Mouse (Mus musculus) forebrain, embryonic 15.5 days (tissue): ENCODE measurements around the gene Irs1. TPM values are rescaled to one million over a fixed set of nuclear protein-coding genes. Genes with fewer than 3 reads are reported as not detected.

Source experiments
- ATAC-seq: fragments of 200-750 bp; cut with Nextera tagmentation; replicated peaks from 2 replicates; pipeline ENCODE4 v1.8.0; 2017; ENCODE audit warnings: mild to moderate bottlenecking, moderate TSS enrichment, moderate library complexity
- H3K27ac ChIP-seq: fragments of 300-500 bp; sonication (generic); replicated peaks from 2 replicates; pipeline ENCODE4 v1.5.1; 2015; ENCODE audit warnings: mild to moderate bottlenecking, inconsistent platforms
- H3K27me3 ChIP-seq: fragments of 300-500 bp; sonication (generic); 2 replicates; pipeline ENCODE4 v1.6.1; 2015; ENCODE audit warnings: inconsistent platforms
- H3K36me3 ChIP-seq: fragments of 300-500 bp; sonication (generic); 2 replicates; pipeline ENCODE4 v1.6.1; 2015; ENCODE audit warnings: mild to moderate bottlenecking, inconsistent platforms
- H3K4me1 ChIP-seq: fragments of 300-500 bp; sonication (generic); 2 replicates; pipeline ENCODE4 v1.6.1; 2015; ENCODE audit warnings: inconsistent platforms
- H3K4me2 ChIP-seq: fragments of 300-500 bp; sonication (generic); replicated peaks from 2 replicates; pipeline ENCODE4 v1.6.1; 2015; ENCODE audit warnings: mild to moderate bottlenecking, inconsistent platforms
- H3K4me3 ChIP-seq: fragments of 300-500 bp; sonication (generic); 2 replicates; pipeline ENCODE4 v1.5.1; 2015; ENCODE audit warnings: mild to moderate bottlenecking, inconsistent platforms
- H3K9ac ChIP-seq: fragments of 300-500 bp; sonication (generic); replicated peaks from 2 replicates; pipeline ENCODE4 v1.6.1; 2015; ENCODE audit warnings: mild to moderate bottlenecking, inconsistent platforms
- H3K9me3 ChIP-seq: fragments of 300-500 bp; sonication (generic); 2 replicates; pipeline ENCODE4 v1.6.1; 2016; ENCODE audit warnings: inconsistent platforms
- WGBS: fragments of 180-500 bp; shearing (Covaris S2); methylation state at CpG from one replicate; pipeline ENCODE4 v1.1.7; 2015; ENCODE audit warnings: mixed read lengths; 5-methylcytosine and 5-hydroxymethylcytosine counted together
- polyA plus RNA-seq: library from polyadenylated mRNA; unstranded; fragments of >200 nt; fragmentation: Nextera tagmentation; extraction: Ambion mirVana; gene quantifications from 2 replicates; pipeline ENCODE4 v1.2.1, GENCODE M21; 2015

Irs1 gene
- polyA plus RNA-seq, 1 experiment from 2014 or later = 9.1 TPM

GRCm38 (mm10) chr1:82239409-82240201 lies 51.6 kb downstream of the Irs1 start:
- Histone ChIP-seq H3K4me1 (no peaks in the 10 kb centered on the region), H3K27ac (no peak overlapping the region), H3K4me3 (no peak overlapping the region), H3K9me3 (no peaks in the 10 kb centered on the region), H3K4me2 (no peak overlapping the region), H3K27me3 (no peaks in the 10 kb centered on the region), H3K9ac (no peak overlapping the region), H3K36me3 (peaks cover 10% of the 10 kb centered on the region)
- WGBS = 79% methylated on average over 3 of the region's 3 CpGs
- no peak for ATAC-seq

- no peak overlapping the region for H3K4me3 ChIP-seq
- WGBS = 74% methylated on average over 4 of the region's 4 CpGs
- H3K36me3 ChIP-seq = peaks cover 10% of the 10 kb centered on the region
- H3K27ac ChIP-seq = no peak overlapping the region
- no peak for ATAC-seq
- H3K4me1 ChIP-seq = no peaks in the 10 kb centered on the region
- H3K27me3 ChIP-seq = no peaks in the 10 kb centered on the region
- H3K4me2 ChIP-seq = no peak overlapping the region
- H3K9me3 ChIP-seq = no peaks in the 10 kb centered on the region
- no peak overlapping the region for H3K9ac ChIP-seq
Measured at GRCm38 (mm10) chr1:82238245-82238644, 53.0 kb downstream of the Irs1 start.

GRCm38 (mm10) chr1:82235455-82236104 lies 55.6 kb downstream of the Irs1 start:
- 63% methylated on average over 3 of the region's 3 CpGs for WGBS
- no peak overlapping the region for H3K27ac ChIP-seq
- no peaks in the 10 kb centered on the region for H3K4me1 ChIP-seq
- H3K36me3 ChIP-seq = peaks cover 14% of the 10 kb centered on the region
- H3K9me3 ChIP-seq = no peaks in the 10 kb centered on the region
- no peak for ATAC-seq
- H3K9ac ChIP-seq = no peak overlapping the region
- no peak overlapping the region for H3K4me2 ChIP-seq
- H3K4me3 ChIP-seq = no peak overlapping the region
- no peaks in the 10 kb centered on the region for H3K27me3 ChIP-seq

DNA sequence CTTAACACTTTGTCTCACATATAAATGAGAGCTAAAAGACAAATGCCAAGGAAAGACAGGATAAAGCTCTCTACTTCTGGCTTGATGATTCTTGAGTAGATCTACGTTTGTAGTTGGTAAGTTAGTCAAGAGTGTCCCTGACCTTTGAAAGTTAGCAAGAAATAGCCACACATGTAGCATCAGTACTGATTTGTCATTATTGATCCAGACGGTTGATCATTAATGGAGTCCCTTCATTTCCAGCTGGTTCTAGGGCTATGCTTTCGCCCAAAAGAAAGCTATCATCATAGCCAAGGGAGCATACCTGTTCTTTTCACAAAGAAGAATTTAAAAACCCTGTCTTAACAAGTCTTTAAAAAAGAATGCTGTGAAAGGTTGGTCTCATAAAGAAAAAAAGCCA lies 56.6 kb downstream of the Irs1 start:
- no peaks in the 10 kb centered on the region for H3K4me1 ChIP-seq
- H3K9me3 ChIP-seq = no peaks in the 10 kb centered on the region
- ATAC-seq = no peak
- H3K27me3 ChIP-seq = no peaks in the 10 kb centered on the region
- no peak overlapping the region for H3K4me2 ChIP-seq
- 96% methylated on average over 3 of the region's 3 CpGs for WGBS
- no peak overlapping the region for H3K4me3 ChIP-seq
- H3K36me3 ChIP-seq = peaks cover 14% of the 10 kb centered on the region
- H3K27ac ChIP-seq = no peak overlapping the region
- H3K9ac ChIP-seq = no peak overlapping the region

GRCm38 (mm10) chr1:82232812-82233211 lies 58.4 kb downstream of the Irs1 start, which contains the start of gene Gm9747:
TSS of gene Gm9747 (plus strand) at chr1:82233112.
- Histone ChIP-seq H3K9me3 (no peaks in the 10 kb centered on the region), H3K27ac (no peak within 1 kb of the TSS), H3K27me3 (no peaks in the 10 kb centered on the region), H3K4me3 (no peak within 1 kb of the TSS), H3K4me1 (no peaks in the 10 kb centered on the region), H3K9ac (no peak within 1 kb of the TSS), H3K36me3 (peaks cover 14% of the 10 kb centered on the region), H3K4me2 (no peak within 1 kb of the TSS)
- 93% methylated on average over 3 of the region's 3 CpGs for WGBS
- no peak for ATAC-seq

DNA sequence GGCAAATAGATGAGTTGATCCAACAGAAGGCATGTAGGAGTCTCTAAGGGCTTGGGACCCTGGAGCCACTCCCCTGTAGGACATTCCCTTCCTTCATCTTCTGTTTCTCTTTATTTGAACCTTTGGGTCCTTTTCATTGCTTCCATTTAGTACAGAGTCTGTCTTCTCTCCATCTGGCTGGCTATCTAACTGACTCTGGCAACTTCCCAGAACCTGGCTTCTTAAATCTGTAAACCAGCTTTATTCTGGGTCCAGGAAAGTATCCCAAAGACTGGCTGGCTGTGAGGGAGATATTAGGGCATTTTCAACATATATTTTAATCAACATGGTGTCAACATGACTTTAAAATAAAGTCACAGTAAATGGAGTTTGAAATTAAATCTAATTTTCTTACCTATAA lies 62.4 kb downstream of the Irs1 start:
- no peak overlapping the region for H3K4me3 ChIP-seq
- H3K9me3 ChIP-seq = no peaks in the 10 kb centered on the region
- peaks cover 4% of the 10 kb centered on the region; the same call in 1 of the 2 replicates for H3K36me3 ChIP-seq
- no peaks in the 10 kb centered on the region for H3K4me1 ChIP-seq
- ATAC-seq = no peak
- H3K27me3 ChIP-seq = no peaks in the 10 kb centered on the region
- H3K9ac ChIP-seq = no peak overlapping the region
- H3K27ac ChIP-seq = no peak overlapping the region
- no peak overlapping the region for H3K4me2 ChIP-seq

DNA sequence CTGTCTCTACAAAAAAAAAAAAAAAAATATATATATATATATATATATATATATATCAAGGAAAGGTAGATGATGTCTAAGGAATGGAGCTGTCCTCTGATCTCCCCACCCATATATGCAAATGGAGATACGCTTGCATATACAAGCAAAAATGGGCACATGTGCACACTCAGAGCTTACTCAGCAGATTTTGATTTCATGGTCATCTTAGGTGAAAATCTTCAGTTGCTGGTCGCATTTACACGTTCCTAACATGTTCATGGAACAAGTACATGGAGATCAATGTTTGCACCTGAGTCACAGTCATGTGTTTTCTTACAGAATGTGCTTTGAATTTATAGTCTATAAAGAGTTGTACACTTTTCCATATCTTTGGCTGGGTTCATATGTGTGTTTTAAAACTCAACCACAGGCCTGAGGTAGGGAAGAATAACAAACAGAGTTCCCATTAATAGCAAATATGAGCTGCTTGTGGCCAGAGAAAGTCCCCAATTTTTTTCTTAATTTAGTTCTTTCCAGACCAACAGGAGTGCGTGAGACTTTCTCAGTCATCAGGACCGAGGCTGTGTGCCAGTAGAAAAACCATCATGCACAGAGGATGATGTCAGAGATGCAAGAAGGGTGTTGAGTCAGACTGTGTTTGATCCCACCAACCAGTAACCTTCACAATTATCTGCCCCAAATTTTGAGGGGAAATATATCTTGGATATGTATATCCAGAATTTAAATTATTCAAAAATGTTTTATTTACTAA lies 68.0 kb downstream of the Irs1 start:
- H3K27ac ChIP-seq = no peak overlapping the region
- no peaks in the 10 kb centered on the region for H3K27me3 ChIP-seq

GRCm38 (mm10) chr1:82221462-82221861 lies 69.8 kb downstream of the Irs1 start:
- Histone ChIP-seq H3K27ac (no peak overlapping the region), H3K4me2 (no peak overlapping the region), H3K4me1 (no peaks in the 10 kb centered on the region), H3K36me3 (no peaks in the 10 kb centered on the region), H3K9ac (no peak overlapping the region), H3K27me3 (no peaks in the 10 kb centered on the region), H3K4me3 (no peak overlapping the region), H3K9me3 (no peaks in the 10 kb centered on the region)
- ATAC-seq = no peak
- 55% methylated on average over 1 of the region's 1 CpGs for WGBS

More for the DNA sequence above, 68.0 kb downstream of the Irs1 start:
- ATAC-seq = no peak
- H3K4me1 ChIP-seq = no peaks in the 10 kb centered on the region
- H3K9ac ChIP-seq = no peak overlapping the region
- no peaks in the 10 kb centered on the region for H3K36me3 ChIP-seq
- WGBS = 94% methylated on average over 5 of the region's 5 CpGs
- no peak overlapping the region for H3K4me3 ChIP-seq
- H3K4me2 ChIP-seq = no peak overlapping the region
- no peaks in the 10 kb centered on the region for H3K9me3 ChIP-seq

DNA sequence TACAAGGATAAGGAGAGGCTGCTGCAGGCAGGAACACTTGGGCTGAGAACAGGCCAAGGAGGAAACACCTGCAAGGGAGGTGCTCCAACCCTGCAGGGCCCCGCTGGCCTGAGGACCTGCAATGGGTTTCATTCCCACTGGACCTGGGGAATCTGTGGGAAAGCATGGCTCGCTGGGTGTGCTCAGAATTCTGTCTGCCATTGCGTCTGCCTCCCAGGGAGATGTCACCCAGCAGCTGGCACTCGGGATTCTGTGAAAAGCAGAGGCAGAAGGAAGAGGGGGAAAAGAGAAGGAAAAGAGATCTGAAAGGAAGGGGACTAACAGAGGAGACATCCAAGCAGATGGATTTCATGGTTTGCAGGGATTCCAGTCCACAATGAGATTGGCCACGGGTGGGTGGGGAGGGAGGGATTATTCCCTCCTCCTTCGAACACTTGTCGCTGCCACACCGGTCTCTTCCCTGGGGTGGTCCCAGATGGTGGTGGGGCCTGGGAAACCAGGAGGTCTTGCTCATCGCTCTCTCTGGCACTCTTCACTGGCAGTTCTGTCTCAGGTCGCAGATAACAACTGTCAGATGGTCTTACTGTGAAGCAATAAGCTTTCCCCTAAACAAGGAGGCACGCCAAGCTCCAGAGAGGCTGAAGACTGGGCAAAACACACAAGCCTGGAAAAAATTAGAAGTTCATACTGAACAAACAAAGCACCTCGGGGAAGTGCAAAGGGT lies 70.4 kb downstream of the Irs1 start:
- no peaks in the 10 kb centered on the region for H3K27me3 ChIP-seq
- H3K9ac ChIP-seq = no peak overlapping the region
- no peak overlapping the region for H3K4me2 ChIP-seq
- no peaks in the 10 kb centered on the region for H3K4me1 ChIP-seq
- ATAC-seq = no peak
- no peaks in the 10 kb centered on the region for H3K36me3 ChIP-seq
- no peaks in the 10 kb centered on the region for H3K9me3 ChIP-seq
- H3K27ac ChIP-seq = no peak overlapping the region
- no peak overlapping the region for H3K4me3 ChIP-seq
- 65% methylated on average over 12 of the region's 12 CpGs for WGBS

GRCm38 (mm10) chr1:82207511-82207910 lies 83.7 kb downstream of the Irs1 start:
- H3K36me3 ChIP-seq = no peaks in the 10 kb centered on the region
- ATAC-seq = no peak
- H3K27ac ChIP-seq = no peak overlapping the region
- peaks cover 6% of the 10 kb centered on the region; the same call in 1 of the 2 replicates for H3K4me1 ChIP-seq
- no peak overlapping the region for H3K4me3 ChIP-seq
- no peaks in the 10 kb centered on the region for H3K27me3 ChIP-seq
- H3K9ac ChIP-seq = no peak overlapping the region
- 89% methylated on average over 5 of the region's 5 CpGs for WGBS
- H3K4me2 ChIP-seq = no peak overlapping the region
- no peaks in the 10 kb centered on the region for H3K9me3 ChIP-seq

DNA sequence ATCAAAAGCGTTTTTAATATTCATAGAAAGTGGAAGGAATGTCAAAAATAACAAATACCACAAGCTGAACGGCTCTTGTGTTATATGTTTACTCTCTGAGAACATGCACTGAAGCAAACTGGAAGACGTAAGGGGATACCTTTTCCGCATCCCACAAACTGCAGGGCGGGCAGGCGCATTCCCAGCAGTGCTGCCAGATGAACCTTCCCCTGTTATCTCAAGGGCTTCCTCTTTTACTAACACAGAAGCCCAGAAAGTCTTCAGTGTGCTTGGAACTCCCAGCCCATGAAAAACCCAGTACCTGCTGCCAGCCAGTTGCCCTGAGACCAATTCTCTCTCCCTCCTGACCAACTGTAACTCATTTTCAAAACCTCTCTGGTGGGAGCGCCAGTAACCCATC lies 90.6 kb downstream of the Irs1 start:
- 87% methylated on average over 7 of the region's 7 CpGs for WGBS
- no peak for ATAC-seq

More for the DNA sequence above, 90.6 kb downstream of the Irs1 start:
- Histone ChIP-seq H3K27me3 (no peaks in the 10 kb centered on the region), H3K9me3 (no peaks in the 10 kb centered on the region), H3K27ac (no peak overlapping the region), H3K4me1 (peaks cover 15% of the 10 kb centered on the region; the same call in 1 of the 2 replicates), H3K4me3 (no peak overlapping the region), H3K4me2 (no peak overlapping the region), H3K36me3 (no peaks in the 10 kb centered on the region), H3K9ac (no peak overlapping the region)
